Mouse (Mus musculus) neural tube, embryonic 10.5 days (tissue): ENCODE data around the gene Il2rb.
A peak's percentile ranks its signal among the peaks of the same experiment; 100 is the strongest.

Experiments used
- DNase-seq: peaks from one replicate; pipeline ENCODE4 v3.0.0-alpha.2; 2017; ENCODE audit warnings: low spot score; ENCODE audit errors: extremely low spot score

Il2rb gene

GRCm38 (mm10) chr15:78520112-78520715, 25.1 kb upstream of the Il2rb start:
- no peak for DNase-seq

DNA sequence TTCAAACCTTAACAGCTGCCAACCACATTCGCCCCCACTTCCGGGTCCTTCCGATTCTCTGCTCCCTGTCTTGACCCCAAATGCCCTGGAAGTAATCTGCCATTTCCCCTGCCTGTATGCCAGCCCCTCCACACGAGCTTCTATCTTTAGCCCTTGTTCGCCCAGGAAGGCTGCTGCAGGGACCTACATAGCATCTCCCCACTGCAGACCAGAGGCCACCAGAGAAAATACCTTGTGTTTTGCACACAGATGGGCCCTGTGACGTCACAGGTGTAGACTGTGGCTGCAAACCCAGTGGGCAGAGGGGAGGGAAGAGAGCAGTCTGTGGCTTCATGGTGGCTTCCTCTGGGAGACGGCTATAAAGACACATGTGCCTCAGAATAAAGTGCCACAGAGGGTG, 23.1 kb upstream of the Il2rb start:
- DNase-seq: no peak

GRCm38 (mm10) chr15:78515759-78516158, 20.7 kb upstream of the Il2rb start:
- DNase-seq: no peak

- DNase-seq: peak; percentile 81
Observed at GRCm38 (mm10) chr15:78514393-78515146, 19.5 kb upstream of the Il2rb start.

- no peak for DNase-seq
Observed at GRCm38 (mm10) chr15:78513019-78513418, 17.9 kb upstream of the Il2rb start.

GRCm38 (mm10) chr15:78511951-78512350, 16.9 kb upstream of the Il2rb start:
- no peak for DNase-seq

DNA sequence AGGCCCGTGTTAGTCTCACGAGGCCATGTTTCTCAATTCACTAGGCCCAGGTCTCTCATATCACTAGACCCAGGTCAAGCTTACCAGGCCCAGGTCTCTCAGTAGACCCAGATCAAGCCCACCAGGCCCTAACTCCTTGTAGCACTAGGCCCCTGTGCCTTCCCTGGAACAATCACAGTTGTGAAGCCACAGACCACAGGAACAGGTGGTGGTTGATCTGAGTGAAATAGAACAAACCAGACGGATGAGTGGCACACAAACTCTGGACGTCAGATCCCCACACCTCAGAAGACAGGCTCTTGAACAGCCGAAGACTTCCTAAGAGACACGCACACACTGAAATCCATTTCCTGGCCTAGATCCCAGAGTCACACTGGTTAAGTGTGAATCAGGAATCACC, 15.7 kb upstream of the Il2rb start:
- no peak for DNase-seq

GRCm38 (mm10) chr15:78510121-78510576, 15.1 kb upstream of the Il2rb start:
- DNase-seq: peak; percentile 33

DNA sequence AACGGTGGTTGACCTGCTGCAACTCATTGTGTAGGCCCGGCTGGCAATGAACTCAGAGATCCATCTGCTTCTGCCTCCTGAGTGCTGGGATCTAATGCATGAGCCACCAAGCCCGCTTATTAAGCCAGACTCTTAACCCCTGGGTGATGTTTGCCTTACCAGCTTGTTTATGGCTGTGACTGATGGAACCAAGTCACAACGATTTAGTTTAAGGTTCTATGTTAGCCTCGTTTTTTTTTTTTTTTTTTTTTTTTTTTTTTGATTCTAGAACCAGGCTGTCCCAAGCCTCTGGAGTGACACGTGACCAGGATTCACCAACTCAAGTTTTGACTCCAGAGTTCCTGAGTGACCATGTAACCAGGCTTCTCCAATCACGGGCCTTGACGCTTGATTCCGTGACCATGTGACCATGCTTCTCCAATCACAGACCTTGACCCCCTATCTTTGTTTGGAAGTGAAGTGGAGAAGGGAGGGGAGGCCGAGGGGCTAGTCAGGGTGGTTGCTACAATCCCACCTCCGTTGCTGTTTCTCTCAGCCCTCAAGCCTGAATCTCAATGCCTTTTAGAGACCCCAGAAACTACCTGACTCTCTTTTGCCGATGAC, 14.3 kb upstream of the Il2rb start:
- DNase-seq: no peak

DNA sequence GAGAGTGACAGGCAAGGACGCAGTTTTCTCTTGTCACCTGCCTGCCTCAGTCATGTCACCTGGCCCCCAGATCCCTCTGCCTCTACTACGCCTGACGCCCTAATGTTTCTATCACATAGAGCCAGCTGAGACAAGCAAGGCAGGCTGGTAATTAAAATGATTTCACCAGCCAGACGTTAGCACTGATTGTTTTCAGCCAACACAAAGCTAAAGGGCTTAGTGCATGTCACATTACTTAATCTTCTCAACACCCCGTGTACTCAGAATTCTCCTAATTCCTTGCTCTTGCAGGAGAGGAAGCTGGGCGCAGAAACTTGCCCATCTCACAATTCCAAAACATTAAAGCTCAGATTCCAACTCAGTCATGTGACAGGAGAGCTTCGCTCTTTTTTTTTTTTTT, 13.4 kb upstream of the Il2rb start:
- no peak for DNase-seq

- DNase-seq: no peak
Observed at GRCm38 (mm10) chr15:78505541-78505940, 10.5 kb upstream of the Il2rb start.

GRCm38 (mm10) chr15:78504816-78505215, 9.7 kb upstream of the Il2rb start:
- DNase-seq: no peak

GRCm38 (mm10) chr15:78504013-78504412, 8.9 kb upstream of the Il2rb start:
- no peak for DNase-seq

GRCm38 (mm10) chr15:78502437-78503132, 7.5 kb upstream of the Il2rb start:
- DNase-seq: no peak

DNA sequence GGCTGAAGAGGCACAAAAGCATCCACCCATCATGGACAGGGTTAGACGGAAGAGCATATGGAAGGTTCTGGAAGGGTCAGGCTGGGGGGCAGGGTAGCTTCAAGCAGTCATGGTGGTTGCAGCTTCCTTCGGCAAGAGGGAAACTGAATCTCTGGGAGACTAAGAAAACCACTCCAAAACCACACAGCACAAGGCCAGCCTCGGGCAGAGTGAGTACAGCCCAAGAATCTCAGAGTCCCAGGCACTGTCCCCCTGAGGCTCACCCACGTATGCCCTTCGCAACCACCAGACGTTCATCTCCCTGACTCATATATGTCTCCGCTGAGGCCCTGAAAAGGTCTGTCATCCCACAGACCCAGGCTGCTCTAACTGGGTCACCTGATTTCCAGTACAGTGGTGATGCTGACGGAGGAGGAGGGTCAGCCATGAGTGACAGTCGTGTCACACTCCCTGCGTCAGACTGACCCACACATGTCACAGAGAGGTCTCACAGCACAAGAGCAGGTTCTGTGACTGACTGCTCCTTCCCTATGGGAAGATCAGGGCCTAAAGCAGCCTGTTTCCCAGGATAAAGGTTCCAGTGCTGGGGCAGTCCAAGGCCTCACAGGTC, 1.6 kb downstream of the Il2rb start:
- no peak for DNase-seq

GRCm38 (mm10) chr15:78491301-78491700, 3.8 kb downstream of the Il2rb start:
- no peak for DNase-seq

DNA sequence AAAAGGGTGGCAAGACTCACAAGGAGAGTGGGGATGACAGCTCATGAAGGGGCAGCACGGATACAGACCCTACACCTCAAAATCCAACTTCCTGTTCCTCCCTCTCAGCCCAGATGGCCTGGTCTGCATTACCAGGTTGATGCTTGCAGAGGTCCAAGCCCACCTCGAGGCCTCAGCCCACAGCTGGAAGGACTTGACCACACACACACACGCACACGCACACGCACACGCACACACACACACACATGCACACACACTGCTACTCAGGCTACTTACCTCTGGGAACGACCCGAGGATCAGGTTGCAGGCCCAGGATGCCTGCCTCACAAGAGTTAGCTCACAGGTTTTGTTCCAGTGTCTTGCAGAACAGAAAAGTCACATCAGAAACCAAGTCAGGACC, 5.2 kb downstream of the Il2rb start:
- DNase-seq: no peak

GRCm38 (mm10) chr15:78489248-78489647, 5.8 kb downstream of the Il2rb start:
- no peak for DNase-seq

- no peak for DNase-seq
Observed at GRCm38 (mm10) chr15:78487066-78487465, 8.0 kb downstream of the Il2rb start.

DNA sequence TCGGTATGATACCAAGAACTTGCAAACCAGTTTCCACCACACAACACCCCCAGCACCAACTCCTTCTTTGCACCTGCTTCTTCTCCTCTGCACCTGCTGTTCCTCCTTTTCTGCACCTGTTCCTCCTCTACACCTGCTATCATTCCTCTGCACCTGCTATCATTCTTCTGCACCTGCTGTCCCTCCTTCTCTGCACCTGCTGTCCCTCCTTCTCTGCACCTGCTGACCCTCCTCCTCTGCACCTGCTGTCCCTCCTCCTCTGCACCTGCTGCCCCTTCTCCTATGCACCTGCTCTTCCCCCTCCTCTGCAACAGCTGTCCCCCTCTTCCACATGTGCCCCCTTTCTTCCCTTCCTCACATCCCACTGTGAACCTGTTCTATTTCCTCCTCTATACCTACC, 8.5 kb downstream of the Il2rb start:
- DNase-seq: no peak

DNA sequence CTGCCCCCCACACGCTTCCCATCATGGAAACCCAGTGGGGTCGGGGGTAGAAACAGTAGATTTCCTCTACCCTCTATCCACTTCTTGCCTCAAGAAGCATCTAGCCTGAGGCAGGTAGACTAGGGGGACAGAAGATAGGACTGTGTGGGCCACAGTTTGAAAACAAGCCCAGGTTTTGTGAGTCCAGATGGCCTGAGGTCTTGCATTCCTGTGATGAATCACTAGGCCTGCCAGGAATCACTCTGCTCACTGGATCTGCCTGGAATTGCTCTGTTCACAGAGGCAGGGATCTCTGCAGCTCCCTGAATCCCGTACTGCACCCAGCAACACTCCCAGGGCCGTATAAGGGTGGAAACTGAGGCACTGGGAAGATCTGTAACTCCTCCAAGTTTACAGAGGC, 11.8 kb downstream of the Il2rb start:
- no peak for DNase-seq

GRCm38 (mm10) chr15:78482518-78482917, 12.6 kb downstream of the Il2rb start:
- DNase-seq: no peak
